Mouse (Mus musculus) E14TG2a.4 (cell line): Measurements from ENCODE around the gene Itgad.

Source experiments
- CTCF ChIP-seq: conservative IDR thresholded peaks from 2 replicates; pipeline ENCODE4 v1.5.1; 2014; ENCODE audit warnings: low read length
- NANOG ChIP-seq: IDR thresholded peaks from 2 replicates; pipeline ENCODE4 v1.6.1; 2014; ENCODE audit warnings: borderline replicate concordance, low read length, mixed read lengths
- POU5F1 ChIP-seq: IDR thresholded peaks from 2 replicates; pipeline ENCODE4 v1.6.1; 2014; ENCODE audit warnings: low read length, borderline replicate concordance

DNA sequence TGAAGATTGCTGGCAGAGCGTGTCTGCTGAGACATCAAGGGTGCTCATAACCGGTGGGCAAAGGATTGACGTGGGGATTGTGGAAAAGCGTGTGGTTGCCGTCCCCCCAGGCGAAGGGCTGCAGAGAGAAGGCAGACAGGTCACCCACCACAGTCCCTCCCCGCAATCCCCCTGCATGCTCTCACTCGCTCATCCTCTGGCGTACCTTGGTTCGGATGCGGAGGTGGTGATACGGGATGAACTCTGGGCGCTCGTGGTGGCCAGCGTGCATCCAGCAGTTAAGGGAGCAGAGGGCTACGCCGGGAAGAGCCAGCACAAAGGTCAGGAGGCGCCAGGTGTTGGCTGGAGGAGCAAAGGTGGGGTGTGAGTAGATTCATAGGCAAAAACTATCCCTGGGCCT, 51.5 kb downstream of the Itgad start:
- no peak for TF ChIP-seq CTCF
- TF ChIP-seq POU5F1 = no peak
- no peak for TF ChIP-seq NANOG
